Mouse (Mus musculus): ENCODE results near the gene Zfp213.

DNA sequence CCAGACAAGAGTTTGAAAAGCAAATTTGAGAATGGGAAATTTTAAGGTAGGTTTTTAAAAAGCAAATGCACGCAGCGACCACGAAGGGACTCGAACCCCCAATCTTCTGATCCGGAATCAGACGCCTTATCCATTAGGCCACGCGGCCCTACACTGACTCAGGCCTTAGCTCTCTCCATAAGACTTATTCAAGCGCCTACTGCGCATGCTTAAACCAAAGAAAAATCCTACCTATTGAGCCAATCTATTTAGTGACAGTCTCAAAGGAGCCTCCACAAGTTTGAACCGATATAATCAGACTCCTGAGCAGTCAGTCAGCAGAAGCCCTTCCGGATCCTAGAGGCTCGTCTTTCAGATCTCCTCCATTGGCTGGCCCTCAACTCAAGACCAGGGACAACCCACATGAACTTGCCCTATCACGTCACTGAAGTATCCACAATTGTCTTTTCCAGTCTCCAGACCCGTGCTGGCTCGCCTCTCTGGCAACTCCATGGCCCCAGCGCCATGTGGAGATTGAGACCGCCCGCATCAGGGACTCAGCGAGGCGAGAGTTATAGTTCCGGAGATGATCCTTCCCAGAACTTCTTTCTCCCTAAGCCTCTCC, 13.7 kb downstream of the Zfp213 start:
- TF ChIP-seq POLR2A (IDR thresholded peaks at IDR 0.05; ENCODE audit: borderline replicate concordance, control insufficient read depth, low read depth, low read length) (no peak), CTCF (IDR thresholded peaks at IDR 0.05; ENCODE audit: control insufficient read depth, insufficient read depth, low read length) (no peak)
